Mouse (Mus musculus) heart, embryonic 12.5 days (tissue): Measurements from ENCODE around the gene Ubap2l. TPM values are rescaled to one million over a fixed set of nuclear protein-coding genes. Genes with fewer than 3 reads are reported as not detected.
A peak's percentile ranks its signal among the peaks of the same experiment; 100 is the strongest.

Source experiments
- ATAC-seq: fragments of 200-750 bp; cut with Nextera tagmentation; 2 replicates; pipeline ENCODE4 v1.8.0; 2017; ENCODE audit warnings: moderate TSS enrichment, moderate library complexity; ENCODE audit not compliant: insufficient number of reproducible peaks, low FRiP score
- H3K27ac ChIP-seq: fragments of 300-500 bp; sonication (generic); 2 replicates; pipeline ENCODE4 v1.5.1; 2016; ENCODE audit warnings: mild to moderate bottlenecking, moderate library complexity; ENCODE audit not compliant: poor library complexity, severe bottlenecking
- H3K27me3 ChIP-seq: fragments of 300-500 bp; sonication (generic); replicated peaks from 2 replicates; pipeline ENCODE4 v1.6.1; 2016; ENCODE audit warnings: mild to moderate bottlenecking, moderate library complexity
- H3K36me3 ChIP-seq: fragments of 300-500 bp; sonication (generic); 2 replicates; pipeline ENCODE4 v1.6.1; 2016; ENCODE audit warnings: mild to moderate bottlenecking, moderate library complexity
- H3K4me1 ChIP-seq: fragments of 300-500 bp; sonication (generic); replicated peaks from 2 replicates; pipeline ENCODE4 v1.6.1; 2016; ENCODE audit warnings: mild to moderate bottlenecking
- H3K4me2 ChIP-seq: fragments of 300-500 bp; sonication (generic); 2 replicates; pipeline ENCODE4 v1.6.1; 2016; ENCODE audit warnings: mild to moderate bottlenecking, moderate library complexity
- H3K4me3 ChIP-seq: fragments of 300-500 bp; sonication (generic); 2 replicates; pipeline ENCODE4 v1.5.1; 2016; ENCODE audit warnings: mild to moderate bottlenecking
- H3K9ac ChIP-seq: fragments of 300-500 bp; sonication (generic); 2 replicates; pipeline ENCODE4 v1.6.1; 2016; ENCODE audit warnings: mild to moderate bottlenecking, moderate library complexity
- H3K9me3 ChIP-seq: fragments of 300-500 bp; sonication (generic); replicated peaks from 2 replicates; pipeline ENCODE4 v1.6.1; 2016; ENCODE audit warnings: mild to moderate bottlenecking, moderate library complexity
- WGBS: fragments of 180-500 bp; shearing (Covaris S2); methylation state at CpG from one replicate; pipeline ENCODE4 v1.1.7; 2016; 5-methylcytosine and 5-hydroxymethylcytosine counted together
- polyA plus RNA-seq: library from polyadenylated mRNA; unstranded; fragments of >200 nt; fragmentation: Nextera tagmentation; extraction: Ambion mirVana; gene quantifications from 2 replicates; pipeline ENCODE4 v1.2.1, GENCODE M21; 2016

Ubap2l gene
- polyA plus RNA-seq, 1 experiment from 2014 or later, result 178 TPM

DNA sequence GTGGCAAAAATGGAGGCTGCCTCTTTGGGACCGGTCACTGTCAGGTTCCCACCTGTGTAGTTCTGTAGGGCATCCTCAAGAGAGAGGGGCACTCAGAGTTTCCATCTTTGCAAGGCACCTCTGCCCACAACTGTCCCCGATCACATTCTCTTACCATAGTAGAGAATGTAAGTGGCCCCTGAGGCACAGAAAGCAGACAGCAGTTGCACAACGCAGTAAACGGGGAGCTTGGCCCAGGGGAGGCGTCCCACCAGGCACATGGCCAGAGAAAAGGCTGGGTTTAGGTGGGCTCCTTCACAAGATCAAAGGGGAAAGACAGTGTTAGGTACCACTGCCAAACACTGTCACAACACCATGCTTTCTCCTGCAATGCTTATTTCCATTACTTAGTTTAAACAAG is 86.5 kb downstream of the Ubap2l start:
- Histone ChIP-seq H3K4me1 (peaks cover 29% of the 10 kb centered on the region), H3K9me3 (no peaks in the 10 kb centered on the region), H3K36me3 (no peaks in the 10 kb centered on the region), H3K27me3 (no peaks in the 10 kb centered on the region), H3K27ac (no peak overlapping the region), H3K9ac (no peak overlapping the region), H3K4me3 (no peak overlapping the region), H3K4me2 (no peak overlapping the region)
- no peak for ATAC-seq
- WGBS, result 93% methylated on average over 5 of the region's 5 CpGs

DNA sequence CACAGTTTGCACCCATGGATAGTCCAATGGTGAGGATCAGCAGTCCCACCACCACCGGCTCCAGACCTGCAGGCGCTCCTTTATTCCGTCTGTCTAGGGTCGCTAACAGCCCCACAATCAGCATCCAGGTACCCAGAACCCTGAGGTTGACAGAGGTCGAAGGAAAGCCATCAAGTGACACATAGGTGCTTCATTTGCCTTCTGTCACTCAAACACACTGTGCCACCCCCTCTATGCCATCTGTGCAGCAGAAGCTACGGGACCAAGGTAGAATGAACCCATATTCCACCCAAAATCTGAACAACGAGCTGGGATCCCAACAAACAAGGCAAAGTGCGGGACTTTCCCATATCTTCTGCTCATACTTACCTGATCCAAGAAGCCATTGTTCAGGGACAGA is 86.9 kb downstream of the Ubap2l start:
- 94% methylated on average over 8 of the region's 8 CpGs for WGBS
- H3K4me3 ChIP-seq, result no peak overlapping the region
- no peaks in the 10 kb centered on the region for H3K36me3 ChIP-seq
- H3K9ac ChIP-seq, result no peak overlapping the region
- no peaks in the 10 kb centered on the region for H3K27me3 ChIP-seq
- H3K9me3 ChIP-seq, result no peaks in the 10 kb centered on the region
- no peak for ATAC-seq
- no peak overlapping the region for H3K27ac ChIP-seq
- peaks cover 34% of the 10 kb centered on the region for H3K4me1 ChIP-seq
- H3K4me2 ChIP-seq, result no peak overlapping the region

GRCm38 (mm10) chr3:89963926-89964739 is 88.3 kb downstream of the Ubap2l start:
- WGBS, result 25% methylated on average over 22 of the region's 22 CpGs
- Histone ChIP-seq H3K4me2 (peak overlapping the region; percentile 98), H3K9me3 (no peaks in the 10 kb centered on the region), H3K9ac (peak overlapping the region; percentile 99), H3K4me3 (peak overlapping the region; percentile 93), H3K27ac (peak overlapping the region; percentile 100), H3K36me3 (peaks cover 6% of the 10 kb centered on the region; the same call in 1 of the 2 replicates), H3K4me1 (peaks cover 47% of the 10 kb centered on the region), H3K27me3 (no peaks in the 10 kb centered on the region)
- no peak for ATAC-seq

DNA sequence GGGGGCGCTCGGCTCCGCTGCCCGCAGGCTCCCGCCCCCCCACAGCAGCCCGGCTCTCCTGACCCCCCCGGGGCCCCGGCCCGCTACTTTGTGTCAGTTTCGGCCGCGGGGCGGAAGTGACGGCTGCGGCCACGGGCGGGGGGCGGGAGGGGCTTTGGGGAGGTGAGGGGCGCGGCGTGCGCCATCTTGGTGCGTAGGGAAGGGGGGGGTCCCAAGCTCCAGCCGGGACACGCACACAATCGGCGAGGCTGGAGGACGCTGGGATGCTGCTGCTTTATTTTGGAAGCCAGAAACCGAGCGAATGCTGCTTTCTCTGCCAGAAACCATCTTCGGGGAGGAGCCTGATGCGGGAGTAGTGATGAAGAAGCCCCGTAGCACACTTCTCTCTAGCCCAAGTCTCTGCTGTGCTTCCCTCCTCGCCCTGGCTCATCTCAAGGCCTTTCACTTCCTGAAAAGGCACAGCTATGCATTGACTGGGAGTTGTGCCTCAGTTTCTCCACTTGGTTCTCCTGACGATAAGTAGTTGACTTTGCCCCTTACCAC is 89.1 kb downstream of the Ubap2l start, which contains the start of gene Atp8b2:
Gene Atp8b2, minus strand, starts transcription at position 288 of the 543 bp plus-strand sequence.
- H3K9ac ChIP-seq, result peak within 1 kb of the TSS; percentile 99
- peak within 1 kb of the TSS; percentile 100 for H3K27ac ChIP-seq
- no peaks in the 10 kb centered on the region for H3K9me3 ChIP-seq
- H3K27me3 ChIP-seq, result no peaks in the 10 kb centered on the region
- ATAC-seq, result peak; percentile 69
- peak within 1 kb of the TSS; percentile 98 for H3K4me2 ChIP-seq
- H3K4me1 ChIP-seq, result peaks cover 46% of the 10 kb centered on the region
- peaks cover 14% of the 10 kb centered on the region for H3K36me3 ChIP-seq
- peak within 1 kb of the TSS; percentile 93 for H3K4me3 ChIP-seq
- WGBS, result 1% methylated on average over 34 of the region's 35 CpGs

DNA sequence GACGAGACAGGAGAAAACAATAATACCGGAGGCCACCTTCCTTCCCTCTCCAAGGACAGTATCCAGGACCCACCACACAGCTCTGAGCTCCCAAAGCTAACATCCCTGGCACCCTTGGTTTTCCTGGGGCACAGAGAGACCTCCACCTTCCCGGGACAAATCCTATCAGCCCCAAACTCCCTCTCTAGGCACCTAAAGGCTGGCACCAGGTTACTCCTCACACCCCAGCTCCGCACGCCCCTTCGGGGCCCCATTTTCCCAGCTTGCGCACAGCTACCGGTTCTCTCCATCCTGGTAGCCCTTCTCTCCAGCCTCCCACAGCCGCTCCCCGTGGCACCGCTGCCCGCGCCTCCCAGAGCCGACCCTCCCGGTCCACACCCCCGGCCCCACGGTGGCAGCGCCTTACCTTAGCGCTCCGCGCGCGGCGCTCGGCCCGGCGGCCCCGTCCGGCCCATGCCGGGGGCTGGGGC is 89.6 kb downstream of the Ubap2l start:
- Histone ChIP-seq H3K4me3 (peak overlapping the region; percentile 93), H3K9me3 (no peaks in the 10 kb centered on the region), H3K27me3 (no peaks in the 10 kb centered on the region), H3K36me3 (peaks cover 19% of the 10 kb centered on the region), H3K27ac (peak overlapping the region; percentile 100), H3K4me2 (peak overlapping the region; percentile 98), H3K4me1 (peaks cover 46% of the 10 kb centered on the region), H3K9ac (peak overlapping the region; percentile 99)
- WGBS, result under 1% methylated on average over 30 of the region's 30 CpGs
- peak; percentile 0 for ATAC-seq

- H3K27me3 ChIP-seq, result no peaks in the 10 kb centered on the region
- under 1% methylated on average over 14 of the region's 14 CpGs for WGBS
- H3K27ac ChIP-seq, result peak overlapping the region; percentile 100
- peak overlapping the region; percentile 99 for H3K9ac ChIP-seq
- peaks cover 25% of the 10 kb centered on the region for H3K36me3 ChIP-seq
- H3K4me1 ChIP-seq, result peaks cover 46% of the 10 kb centered on the region
- H3K4me2 ChIP-seq, result peak overlapping the region; percentile 98
- peak overlapping the region; percentile 93 for H3K4me3 ChIP-seq
- ATAC-seq, result no peak
- H3K9me3 ChIP-seq, result no peaks in the 10 kb centered on the region
These were observed 90.2 kb downstream of the Ubap2l start for GRCm38 (mm10) chr3:89962059-89962750.

- ATAC-seq, result no peak
- Histone ChIP-seq H3K36me3 (peaks cover 32% of the 10 kb centered on the region), H3K27me3 (no peaks in the 10 kb centered on the region), H3K9ac (peak overlapping the region; percentile 99), H3K9me3 (no peaks in the 10 kb centered on the region), H3K4me2 (peak overlapping the region; percentile 98), H3K4me1 (peaks cover 46% of the 10 kb centered on the region), H3K4me3 (peak overlapping the region; percentile 93), H3K27ac (peak overlapping the region; percentile 100)
- 28% methylated on average over 4 of the region's 4 CpGs for WGBS
These were observed 91.0 kb downstream of the Ubap2l start for GRCm38 (mm10) chr3:89961436-89961835.

- peak; percentile 89 for ATAC-seq
- Histone ChIP-seq H3K4me3 (peak overlapping the region; percentile 93), H3K27me3 (no peaks in the 10 kb centered on the region), H3K36me3 (peaks cover 42% of the 10 kb centered on the region), H3K27ac (peak overlapping the region; percentile 13; the same call in 1 of the 2 replicates), H3K4me1 (peaks cover 46% of the 10 kb centered on the region), H3K4me2 (peak overlapping the region; percentile 98), H3K9ac (peak overlapping the region; percentile 99), H3K9me3 (no peaks in the 10 kb centered on the region)
- 0% methylated on average over 30 of the region's 30 CpGs for WGBS
These were observed 92.0 kb downstream of the Ubap2l start for GRCm38 (mm10) chr3:89960469-89960868.

- whole genome bisulfite sequencing, result 69% methylated on average over 4 of the region's 4 CpGs
These were observed 93.0 kb downstream of the Ubap2l start for GRCm38 (mm10) chr3:89959435-89959834.

GRCm38 (mm10) chr3:89957880-89958279 is 94.5 kb downstream of the Ubap2l start:
- Histone ChIP-seq H3K4me3 (no peak overlapping the region), H3K9ac (no peak overlapping the region), H3K4me1 (peaks cover 37% of the 10 kb centered on the region), H3K36me3 (peaks cover 68% of the 10 kb centered on the region), H3K4me2 (no peak overlapping the region), H3K27me3 (no peaks in the 10 kb centered on the region), H3K9me3 (no peaks in the 10 kb centered on the region), H3K27ac (no peak overlapping the region)
- WGBS, result 88% methylated on average over 9 of the region's 9 CpGs
- ATAC-seq, result no peak

More at GRCm38 (mm10) chr3:89959435-89959834, 93.0 kb downstream of the Ubap2l start:
- Histone ChIP-seq H3K4me3 (peak overlapping the region; percentile 93; the same call in 1 of the 2 replicates), H3K9ac (no peak overlapping the region), H3K4me1 (peaks cover 40% of the 10 kb centered on the region), H3K4me2 (peak overlapping the region; percentile 98), H3K9me3 (no peaks in the 10 kb centered on the region), H3K27ac (no peak overlapping the region), H3K36me3 (peaks cover 52% of the 10 kb centered on the region), H3K27me3 (no peaks in the 10 kb centered on the region)
- no peak for ATAC-seq
